Mouse (Mus musculus) heart, adult 2 months (tissue): Measurements from ENCODE around the gene Gja10.

Source experiments
- CTCF ChIP-seq: fragments of 200-600 bp; IDR thresholded peaks from 2 replicates; pipeline ENCODE4 v1.8.1; 2022; ENCODE audit warnings: antibody characterized with exemption, mild to moderate bottlenecking, moderate library complexity
- POLR2A ChIP-seq: fragments of 200-500 bp; IDR thresholded peaks from 2 replicates; pipeline ENCODE4 v1.6.1; 2011; ENCODE audit warnings: mild to moderate bottlenecking, low read depth, low read length, control low read depth; ENCODE audit not compliant: insufficient read depth

DNA sequence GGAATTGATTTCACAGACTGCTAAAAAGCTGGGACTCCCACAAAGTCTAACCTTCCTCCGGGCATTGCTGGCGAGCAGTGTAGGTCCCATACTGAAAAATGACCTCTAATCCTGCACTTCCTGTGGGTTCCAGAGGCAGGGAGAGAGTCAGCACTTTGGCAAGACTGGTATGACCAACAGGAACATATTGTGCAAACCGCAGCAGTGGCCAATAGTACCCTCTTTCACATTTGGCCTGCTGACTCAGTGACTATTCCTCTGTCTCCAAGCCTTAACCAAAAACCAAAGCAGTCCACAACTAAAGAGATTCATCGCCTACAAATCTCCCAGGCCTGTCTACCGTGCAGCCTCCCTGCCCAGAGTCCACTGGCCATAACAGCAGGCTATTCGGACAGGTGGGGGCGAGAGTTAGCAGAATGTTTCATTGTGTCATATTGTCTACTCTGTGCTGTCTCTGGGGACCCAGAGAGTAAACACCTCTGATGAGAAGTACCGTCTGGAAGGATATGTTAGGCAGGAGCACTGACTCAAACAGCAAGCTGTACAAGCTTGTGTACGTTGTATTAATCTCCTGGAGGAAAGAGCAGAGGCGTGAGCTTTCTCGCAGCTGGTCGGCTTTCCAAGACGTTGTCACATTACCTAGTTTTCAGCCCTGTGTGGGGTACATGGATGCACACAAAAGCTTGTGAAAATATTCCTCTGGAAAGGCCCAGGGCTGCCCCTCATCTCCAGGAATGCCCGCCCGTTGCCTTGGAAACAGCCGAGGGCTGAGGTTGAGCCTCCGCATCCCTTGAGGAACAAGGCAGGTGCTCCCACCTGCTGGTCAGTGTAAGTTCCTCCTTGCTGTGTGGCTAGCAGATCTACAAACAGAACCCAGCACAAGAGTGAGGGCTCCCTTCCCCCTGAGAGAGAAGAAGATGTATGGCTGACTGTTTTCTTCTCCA lies 32.3 kb downstream of the Gja10 start:
- TF ChIP-seq CTCF (0 out of 2 replicates have a peak, but pooled peaks have one; percentile 4), POLR2A (no peak)
